Mouse (Mus musculus) MEL (cell line): ENCODE data around the gene Jak3.

Experiments used
- CTCF ChIP-seq, 3 experiments: IDR thresholded peaks in 2 of 3; conservative IDR thresholded peaks in 1 of 3; 2 replicates each; pipeline ENCODE4 v1.5.1; 2011 to 2012; ENCODE audit warnings: low read length in 3 of 3, low read depth in 2 of 3, mild to moderate bottlenecking in 2 of 3, improper control_type of control experiment in 1 of 3, inconsistent platforms in 1 of 3, mixed read lengths in 1 of 3, moderate library complexity in 1 of 3; ENCODE audit not compliant: control insufficient read depth in 1 of 3, insufficient read depth in 1 of 3, poor library complexity in 1 of 3, severe bottlenecking in 1 of 3
- EP300 ChIP-seq, 2 experiments: IDR thresholded peaks; 2 replicates each; pipeline ENCODE4 v1.6.1; 2011; ENCODE audit warnings: improper control_type of control experiment in 2 of 2, low read length in 2 of 2, low read depth in 1 of 2, mild to moderate bottlenecking in 1 of 2
- GATA1 ChIP-seq: IDR thresholded peaks from 2 replicates; pipeline ENCODE4 v1.6.1; 2011; ENCODE audit warnings: low read depth, low read length, improper control_type of control experiment
- MEF2A ChIP-seq: IDR thresholded peaks from 2 replicates; pipeline ENCODE4 v1.6.1; 2014; ENCODE audit warnings: low read depth, mild to moderate bottlenecking, inconsistent platforms, low read length, improper control_type of control experiment; ENCODE audit not compliant: poor library complexity, insufficient replicate concordance, severe bottlenecking; ENCODE audit errors: extremely low read depth
- POLR2A ChIP-seq, 2 experiments: IDR thresholded peaks; 2 replicates each; pipeline ENCODE4 v1.6.1; 2011 to 2012; ENCODE audit warnings: low read length in 2 of 2, mild to moderate bottlenecking in 2 of 2, control low read depth in 1 of 2, improper control_type of control experiment in 1 of 2, low read depth in 1 of 2, moderate library complexity in 1 of 2; ENCODE audit not compliant: control insufficient read depth in 1 of 2, insufficient read depth in 1 of 2, poor library complexity in 1 of 2
- POLR2AphosphoS2 ChIP-seq: IDR thresholded peaks from 2 replicates; pipeline ENCODE4 v1.6.1; 2011; ENCODE audit warnings: low read length, improper control_type of control experiment
- POLR2AphosphoS5 ChIP-seq: IDR thresholded peaks from 2 replicates; pipeline ENCODE4 v1.6.1; 2012; ENCODE audit warnings: low read depth, borderline replicate concordance, mild to moderate bottlenecking, inconsistent platforms, low read length, moderate library complexity, mixed read lengths
- RCOR1 ChIP-seq: IDR thresholded peaks from 2 replicates; pipeline ENCODE4 v1.6.1; 2012; ENCODE audit warnings: low read depth, mild to moderate bottlenecking, inconsistent platforms, low read length, improper control_type of control experiment
- SMC3 ChIP-seq: IDR thresholded peaks from 2 replicates; pipeline ENCODE4 v1.6.1; 2011; ENCODE audit warnings: low read depth, low read length, improper control_type of control experiment
- TBP ChIP-seq: IDR thresholded peaks from 2 replicates; pipeline ENCODE4 v1.8.0; 2011; ENCODE audit warnings: low read depth, low read length, improper control_type of control experiment
- TCF12 ChIP-seq: IDR thresholded peaks from 2 replicates; pipeline ENCODE4 v1.6.1; 2014; ENCODE audit warnings: low read depth, mild to moderate bottlenecking, inconsistent platforms, low read length, improper control_type of control experiment, moderate library complexity

GRCm38 (mm10) chr8:71657816-71658215, 18.3 kb upstream of the Jak3 start:
- no peak for TF ChIP-seq POLR2AphosphoS2
- no peak for TF ChIP-seq EP300 (IDR thresholded peaks at IDR 0.05; ENCODE audit: low read depth in 1 of 2, low read length in 2 of 2)
- TF ChIP-seq MEF2A, result no peak
- no peak for TF ChIP-seq RCOR1
- TF ChIP-seq TCF12, result no peak
- no peak for TF ChIP-seq POLR2A (IDR thresholded peaks at IDR 0.05; ENCODE audit: control insufficient read depth in 1 of 2, insufficient read depth in 1 of 2, low read depth in 1 of 2, low read length in 2 of 2, poor library complexity in 1 of 2)
- no peak for TF ChIP-seq SMC3
- TF ChIP-seq CTCF (IDR thresholded peaks at IDR 0.05 in 2 of 3, conservative IDR thresholded peaks at IDR 0.05 in 1 of 3; ENCODE audit: control insufficient read depth in 1 of 3, insufficient read depth in 1 of 3, low read depth in 2 of 3, low read length in 3 of 3, poor library complexity in 1 of 3, severe bottlenecking in 1 of 3), result no peak
- TF ChIP-seq POLR2AphosphoS5, result no peak
- TF ChIP-seq GATA1, result no peak
- no peak for TF ChIP-seq TBP
